Mouse (Mus musculus) heart, adult 2 months (tissue): Measurements from ENCODE around the gene Tent4b. TPM values are rescaled to one million over a fixed set of nuclear protein-coding genes. Genes with fewer than 3 reads are reported as not detected.
A peak's percentile ranks its signal among the peaks of the same experiment; 100 is the strongest.
"Not testable (repeated sequence)": the region's sequence is repeated elsewhere in the genome, so short reads cannot be mapped to it uniquely, and the experiment has no call there.

ENCODE experiments used
- DNase-seq, 2 experiments: peaks; one replicate each; pipeline ENCODE4 v3.0.0; 2021
- H3K27ac ChIP-seq: fragments of 200-600 bp; 2 replicates; pipeline ENCODE4 v1.8.1; 2022
- H3K27me3 ChIP-seq: fragments of 200-500 bp; 2 replicates; pipeline ENCODE4 v1.6.1; 2012; ENCODE audit warnings: mild to moderate bottlenecking, low read length, inconsistent platforms, mixed read lengths; ENCODE audit not compliant: control insufficient read depth, insufficient read depth
- H3K36me3 ChIP-seq: fragments of 200-500 bp; 2 replicates; pipeline ENCODE4 v1.6.1; 2012; ENCODE audit warnings: low read length, inconsistent platforms; ENCODE audit not compliant: control insufficient read depth, insufficient read depth
- H3K4me1 ChIP-seq: fragments of 200-500 bp; 2 replicates; pipeline ENCODE4 v1.6.1; 2011; ENCODE audit warnings: low read length; ENCODE audit not compliant: control insufficient read depth, insufficient read depth
- H3K4me3 ChIP-seq: fragments of 200-600 bp; 2 replicates; pipeline ENCODE4 v1.8.1; 2022
- H3K79me2 ChIP-seq: fragments of 200-500 bp; replicated peaks from 2 replicates; pipeline ENCODE4 v1.6.1; 2012; ENCODE audit warnings: mild to moderate bottlenecking, inconsistent platforms, low read length, moderate library complexity, mixed read lengths; ENCODE audit not compliant: control insufficient read depth, insufficient read depth
- H3K9ac ChIP-seq: fragments of 200-500 bp; 2 replicates; pipeline ENCODE4 v1.6.1; 2012; ENCODE audit warnings: low read depth, mild to moderate bottlenecking, control low read depth, inconsistent platforms, low read length, mixed read lengths
- CTCF ChIP-seq: fragments of 200-600 bp; IDR thresholded peaks from 2 replicates; pipeline ENCODE4 v1.8.1; 2022; ENCODE audit warnings: antibody characterized with exemption, mild to moderate bottlenecking, moderate library complexity
- EP300 ChIP-seq: fragments of 200-500 bp; IDR thresholded peaks from 2 replicates; pipeline ENCODE4 v1.6.1; 2011; ENCODE audit warnings: low read depth, low read length, control low read depth; ENCODE audit not compliant: insufficient read depth
- POLR2A ChIP-seq: fragments of 200-500 bp; IDR thresholded peaks from 2 replicates; pipeline ENCODE4 v1.6.1; 2011; ENCODE audit warnings: mild to moderate bottlenecking, low read depth, low read length, control low read depth; ENCODE audit not compliant: insufficient read depth
- WGBS: fragments of 180-500 bp; shearing (Covaris S2); methylation state at CpG from one replicate; pipeline ENCODE4 v1.1.7; 2018; 5-methylcytosine and 5-hydroxymethylcytosine counted together
- intact Hi-C: fragments of 180-260 bp; cut with DNase I; formaldehyde crosslinking; loops from one replicate; pipeline ENCODE4 v1.15.1; 2025
- polyA plus RNA-seq: library from polyadenylated mRNA; depleted of rRNA; stranded (reverse); fragments of >200 nt; gene quantifications from 2 replicates; pipeline ENCODE4 v1.2.3, GENCODE M21; 2012
- total RNA-seq, 2 experiments: library from RNA; stranded (reverse); gene quantifications; 2 replicates each; pipeline ENCODE4 v1.2.3; 2021

Gene Tent4b
- total and polyA plus RNA-seq, 3 experiments: 14.3 to 19.2 (median 18.8) TPM

DNA sequence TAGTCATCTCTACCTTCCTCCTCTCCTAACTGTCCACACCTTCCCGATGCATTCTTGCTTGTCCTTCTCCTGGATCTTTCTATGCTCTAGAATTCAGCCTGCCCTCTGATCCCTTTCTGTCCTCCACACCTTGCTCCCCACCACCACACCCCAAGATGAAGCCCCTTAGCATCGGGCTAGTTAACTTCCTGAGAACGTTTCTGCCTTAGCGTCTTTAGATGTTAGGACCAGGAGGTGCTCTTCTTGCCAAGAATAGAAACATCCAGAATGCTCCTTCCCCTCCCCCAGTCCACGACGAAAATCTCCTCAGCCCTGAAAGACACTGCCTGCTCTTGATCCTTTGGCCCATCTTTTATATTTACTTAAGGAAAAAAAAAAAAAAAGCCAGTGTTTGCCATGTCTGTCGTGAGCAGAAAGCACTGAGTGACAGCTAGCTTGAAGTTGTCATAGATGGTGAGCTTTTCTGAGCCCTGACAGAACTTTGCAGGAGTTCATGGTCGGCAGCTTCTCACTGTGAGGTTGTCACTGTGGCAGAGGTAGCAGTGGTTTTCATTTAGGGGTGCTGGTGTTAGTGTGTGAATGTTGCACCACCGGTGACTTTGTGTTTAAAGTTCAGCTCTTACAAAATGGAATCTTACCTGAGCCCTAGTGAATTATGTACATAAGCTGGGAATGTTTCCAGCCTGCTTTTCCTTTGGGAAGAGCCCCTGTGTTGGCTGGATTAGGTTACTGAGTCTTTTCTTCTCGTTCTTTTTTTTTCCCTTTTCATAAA, 1.9 kb downstream of the Tent4b start:
- peak overlapping the region; percentile 76 for H3K4me3 ChIP-seq
- intact Hi-C loops: loop anchor here (2.0 to 5.0 kb wide), 3 partner anchors 40 to 161 kb away; partner anchors contain the start of genes Brd7 and Cnep1r1
- no peak overlapping the region; the same call in 1 of the 2 replicates for H3K27ac ChIP-seq
- peaks cover 6% of the 10 kb centered on the region for H3K79me2 ChIP-seq
- 12% methylated on average over 10 of the region's 10 CpGs for WGBS
- DNase-seq: no peak
- TF ChIP-seq CTCF (no peak), POLR2A (no peak), EP300 (no peak)
- peaks cover 13% of the 10 kb centered on the region for H3K4me1 ChIP-seq
- no peaks in the 10 kb centered on the region for H3K27me3 ChIP-seq
- H3K36me3 ChIP-seq: peaks cover 29% of the 10 kb centered on the region
- peak overlapping the region; percentile 95 for H3K9ac ChIP-seq

GRCm38 (mm10) chr8:88201641-88202040, 2.6 kb downstream of the Tent4b start:
- intact Hi-C loops: loop anchor here (2.0 to 5.0 kb wide), 3 partner anchors 39 to 161 kb away; partner anchors contain the start of genes Brd7 and Cnep1r1
- Histone ChIP-seq H3K4me3 (no peak overlapping the region), H3K27me3 (no peaks in the 10 kb centered on the region), H3K4me1 (peaks cover 15% of the 10 kb centered on the region), H3K27ac (no peak overlapping the region), H3K79me2 (peaks cover 8% of the 10 kb centered on the region), H3K36me3 (peaks cover 31% of the 10 kb centered on the region), H3K9ac (no peak overlapping the region)
- TF ChIP-seq POLR2A: no peak
- TF ChIP-seq EP300: no peak
- no peak for TF ChIP-seq CTCF
- no peak for DNase-seq
- WGBS: 41% methylated on average over 3 of the region's 3 CpGs

DNA sequence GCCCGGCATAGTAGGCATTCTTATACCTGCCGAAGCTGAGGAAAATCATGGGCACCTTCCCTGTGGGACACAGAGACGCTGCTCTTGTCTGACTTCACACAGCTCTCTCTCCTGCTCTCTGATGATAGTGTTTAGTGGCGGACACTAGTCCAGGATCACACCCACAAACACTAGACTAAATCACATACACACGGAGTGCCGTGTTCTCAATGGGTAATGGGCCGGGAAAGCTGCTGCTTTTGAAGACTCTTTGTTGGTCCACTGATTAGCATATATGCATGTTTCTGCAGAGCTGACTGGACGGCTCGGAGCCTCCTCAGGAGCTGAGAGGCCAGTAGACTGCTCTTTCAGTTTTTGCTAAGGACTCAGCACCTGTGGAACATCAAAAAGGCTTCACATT, 7.0 kb downstream of the Tent4b start:
- Histone ChIP-seq H3K9ac (no peak overlapping the region), H3K79me2 (peaks cover 9% of the 10 kb centered on the region), H3K4me3 (no peak overlapping the region), H3K27me3 (no peaks in the 10 kb centered on the region), H3K27ac (no peak overlapping the region), H3K36me3 (peaks cover 42% of the 10 kb centered on the region), H3K4me1 (peaks cover 14% of the 10 kb centered on the region)
- no peak for TF ChIP-seq EP300
- TF ChIP-seq CTCF: no peak
- no peak for TF ChIP-seq POLR2A
- DNase-seq: no peak
- intact Hi-C loops: no loop called here
- WGBS: 87% methylated on average over 9 of the region's 9 CpGs

GRCm38 (mm10) chr8:88207121-88207821, 8.3 kb downstream of the Tent4b start:
- Histone ChIP-seq H3K4me1 (peaks cover 12% of the 10 kb centered on the region), H3K27me3 (no peaks in the 10 kb centered on the region), H3K27ac (no peak overlapping the region), H3K79me2 (peaks cover 13% of the 10 kb centered on the region), H3K36me3 (peaks cover 35% of the 10 kb centered on the region), H3K4me3 (no peak overlapping the region), H3K9ac (no peak overlapping the region)
- no peak for DNase-seq
- 48% methylated on average over 7 of the region's 7 CpGs for WGBS
- TF ChIP-seq POLR2A (no peak), CTCF (no peak), EP300 (no peak)
- intact Hi-C loops: no loop called here

DNA sequence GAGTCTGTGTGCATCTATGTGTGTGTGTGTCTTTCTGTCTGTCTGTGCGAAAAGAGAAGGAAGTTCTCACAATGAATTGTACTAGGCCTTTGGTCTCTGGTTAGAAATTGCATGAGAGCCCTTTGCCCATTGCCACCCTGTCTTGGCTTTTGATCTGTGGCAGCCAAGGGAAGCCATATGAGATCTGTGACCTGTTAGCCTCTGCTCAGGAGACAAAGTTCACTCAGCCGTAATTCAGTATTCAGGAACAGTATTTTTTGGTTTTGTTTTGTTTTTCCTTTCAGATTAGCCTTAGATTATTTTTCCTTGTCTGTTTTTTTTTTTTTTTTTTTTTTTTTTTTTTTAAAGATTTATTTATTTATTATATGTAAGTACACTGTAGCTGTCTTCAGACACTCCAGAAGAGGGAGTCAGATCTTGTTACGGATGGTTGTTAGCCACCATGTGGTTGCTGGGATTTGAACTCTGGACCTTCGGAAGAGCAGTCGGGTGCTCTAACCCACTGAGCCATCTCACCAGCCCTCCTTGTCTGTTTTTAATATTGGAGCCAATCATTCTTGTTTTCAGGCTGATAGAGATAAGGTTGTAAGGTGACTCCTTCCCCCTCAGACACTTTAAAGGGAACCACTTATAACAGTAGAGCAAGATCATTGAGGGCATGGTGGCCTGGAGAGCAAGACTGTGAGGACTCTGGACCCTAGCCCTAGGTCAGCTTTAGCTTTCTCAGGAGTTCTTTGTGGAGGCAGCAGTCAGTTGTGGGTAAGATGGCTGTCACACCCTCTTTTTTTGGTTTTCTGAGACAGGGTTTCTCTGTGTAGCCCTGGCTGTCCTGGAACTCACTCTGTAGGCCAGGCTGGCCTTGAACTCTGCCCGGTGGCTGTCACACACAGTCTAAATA, 11.2 kb downstream of the Tent4b start:
- H3K4me1 ChIP-seq, intact Hi-C loops, H3K9ac ChIP-seq, DNase-seq, H3K4me3 ChIP-seq, H3K27me3 ChIP-seq, H3K27ac ChIP-seq: not testable (repeated sequence)
- WGBS: 84% methylated on average over 6 of the region's 6 CpGs
- Histone ChIP-seq H3K36me3 (peaks cover 16% of the 10 kb centered on the region), H3K79me2 (peaks cover 12% of the 10 kb centered on the region)
